ENCODE assay signal across 22 mouse cellular contexts in the genomic region with DNA sequence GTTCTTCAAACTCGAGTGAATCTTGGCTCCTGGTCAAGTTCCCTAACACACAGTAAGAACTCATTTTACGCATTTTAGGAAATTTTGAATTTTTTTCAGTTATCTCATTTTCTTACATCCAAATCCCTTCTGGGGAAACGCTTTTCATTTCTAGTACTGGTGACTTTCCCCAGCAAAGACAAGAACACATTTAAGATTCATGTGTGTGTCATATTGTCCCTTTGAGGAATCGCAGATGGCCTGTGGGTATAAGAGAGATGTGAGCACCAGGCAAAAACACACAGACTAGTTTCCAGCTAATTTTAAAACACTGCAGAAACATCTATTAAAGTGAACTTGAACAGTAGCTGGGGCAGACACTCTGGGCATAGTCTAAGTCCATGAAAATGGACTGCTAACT. TPM values are rescaled to one million over a fixed set of nuclear protein-coding genes. Genes with fewer than 3 reads are reported as not detected.
"Had no signal": no experiment of that assay in that cellular context is flagged by ENCODE, and none has a peak within 500 bp of the region (broad histone marks: within the 10 kb centered on the region; RNA-seq: fewer than 3 reads in every experiment).

No protein-coding gene starts in this region.

- H3K9me3 ChIP-seq: liver, embryonic 15.5 days; lung, embryonic 15.5 days; midbrain, embryonic 12.5 days; midbrain, embryonic 15.5 days; neural tube, embryonic 12.5 days; stomach, embryonic 15.5 days had no signal

- H3K27ac ChIP-seq: liver, embryonic 15.5 days; lung, embryonic 15.5 days; macrophage; midbrain, embryonic 12.5 days; midbrain, embryonic 15.5 days; neural tube, embryonic 12.5 days; stomach, embryonic 15.5 days; stomach, postnatal 0 days had no signal

- H3K27me3 ChIP-seq: liver, embryonic 15.5 days; lung, embryonic 15.5 days; megakaryocyte, embryonic 14.5 days; midbrain, embryonic 12.5 days; midbrain, embryonic 15.5 days; neural tube, embryonic 12.5 days; stomach, embryonic 15.5 days had no signal

- H3K36me3 ChIP-seq: liver, embryonic 15.5 days; lung, embryonic 15.5 days; midbrain, embryonic 12.5 days; midbrain, embryonic 15.5 days; neural tube, embryonic 12.5 days; stomach, embryonic 15.5 days had no signal

- ATAC-seq: liver, postnatal 0 days; lung, postnatal 0 days; midbrain, embryonic 15.5 days had no signal

- H3K4me3 ChIP-seq: liver, embryonic 15.5 days; lung, embryonic 15.5 days; megakaryocyte, embryonic 14.5 days; midbrain, embryonic 12.5 days; midbrain, embryonic 15.5 days; neural tube, embryonic 12.5 days; stomach, embryonic 15.5 days had no signal

- H3K9ac ChIP-seq: liver, embryonic 15.5 days; liver, postnatal 0 days; lung, embryonic 15.5 days; midbrain, embryonic 12.5 days; midbrain, embryonic 15.5 days; neural tube, embryonic 12.5 days; stomach, embryonic 15.5 days had no signal

- H3K4me2 ChIP-seq: liver, embryonic 15.5 days; lung, embryonic 15.5 days; midbrain, embryonic 12.5 days; midbrain, embryonic 15.5 days; neural tube, embryonic 12.5 days; stomach, embryonic 15.5 days had no signal

- H3K4me1 ChIP-seq: liver, embryonic 15.5 days; lung, embryonic 15.5 days; megakaryocyte, embryonic 14.5 days; midbrain, embryonic 12.5 days; midbrain, embryonic 15.5 days; neural tube, embryonic 12.5 days; stomach, embryonic 15.5 days had no signal

- DNase-seq: liver, postnatal 0 days; lung, adult 2 months; lung, postnatal 14 days; lung, postnatal 36 days; right cerebral cortex, postnatal 14 days; thymus, adult 18-20 months; thymus, postnatal 14 days; thymus, postnatal 36 days had no signal

RNA-seq across cellular contexts. Expression of a gene that starts 38.1 kb away (rescaled TPM):
- total RNA-seq: megakaryocyte progenitor cell, adult 5-6 weeks; monocyte, adult 5-6 weeks; neutrophil, adult 5-6 weeks had no signal
- polyA plus RNA-seq: liver, postnatal 0 days; macrophage; spleen, adult 2 months had no signal
